Mouse (Mus musculus) ES-Bruce4 (cell line): ENCODE measurements around the gene Prickle2.

Source experiments
- CTCF ChIP-seq: IDR thresholded peaks from one replicate; pipeline ENCODE4 v1.8.1; 2011; ENCODE audit warnings: low read depth, low read length
- POLR2A ChIP-seq: IDR thresholded peaks from one replicate; pipeline ENCODE4 v1.8.1; 2011; ENCODE audit warnings: low read length; ENCODE audit not compliant: insufficient read depth

DNA sequence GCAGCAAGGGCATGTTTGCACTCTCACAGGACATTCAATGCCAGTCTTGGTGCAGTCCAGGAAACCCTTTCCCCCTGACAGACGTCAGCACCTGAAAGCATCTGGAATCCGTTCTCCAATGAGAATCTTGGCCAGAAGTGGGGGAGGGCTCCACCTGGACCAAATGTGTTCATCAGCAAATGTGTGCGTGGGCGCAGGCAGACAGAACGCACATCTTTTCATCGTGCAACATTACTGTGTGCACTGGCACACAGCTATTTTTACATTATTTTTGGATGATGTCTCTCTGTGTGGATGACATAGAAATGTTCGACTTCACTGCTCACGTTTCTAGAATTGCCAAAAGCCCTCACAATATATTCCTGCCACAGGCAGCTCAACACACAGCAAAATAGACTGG, 156.7 kb downstream of the Prickle2 start:
- no peak for TF ChIP-seq CTCF
- TF ChIP-seq POLR2A = no peak
